Comparison of ENCODE assay signal across 24 mouse cellular contexts in genomic region chr19:60399425-60399824, GRCm38 (mm10).
"Had no signal": no experiment of that assay in that cellular context is flagged by ENCODE, and none has a peak within 500 bp of the region (broad histone marks: within the 10 kb centered on the region; RNA-seq: fewer than 3 reads in every experiment).

No protein-coding gene starts in this region.

- H3K27me3 ChIP-seq: heart, embryonic 12.5 days; hindbrain, embryonic 13.5 days; hindbrain, embryonic 15.5 days; kidney, embryonic 15.5 days had no signal

- DNase-seq: gastrocnemius, adult 2 months; gastrocnemius, postnatal 10 days; gastrocnemius, postnatal 25 days; heart, adult 18-20 months; heart, postnatal 10 days; heart, postnatal 4 days; kidney, adult 11 months; kidney, adult 2 months; kidney, adult 9 months; kidney, postnatal 14 days; kidney, postnatal 36 days had no signal

- H3K36me3 ChIP-seq: heart, embryonic 10.5 days; heart, embryonic 12.5 days; hindbrain, embryonic 10.5 days; hindbrain, embryonic 13.5 days; hindbrain, embryonic 15.5 days; kidney, embryonic 15.5 days; limb, embryonic 10.5 days; limb, embryonic 12.5 days had no signal

- ATAC-seq: forebrain, embryonic 16.5 days; hindbrain, postnatal 0 days; intestine, embryonic 16.5 days had no signal

- H3K4me2 ChIP-seq: heart, embryonic 12.5 days; hindbrain, embryonic 13.5 days; hindbrain, embryonic 15.5 days; kidney, embryonic 15.5 days; limb, embryonic 12.5 days had no signal

- H3K4me1 ChIP-seq: heart, embryonic 10.5 days; heart, embryonic 12.5 days; hindbrain, embryonic 10.5 days; hindbrain, embryonic 13.5 days; hindbrain, embryonic 15.5 days; kidney, embryonic 15.5 days; limb, embryonic 10.5 days; limb, embryonic 12.5 days had no signal

- H3K9me3 ChIP-seq: heart, embryonic 10.5 days; heart, embryonic 12.5 days; hindbrain, embryonic 10.5 days; hindbrain, embryonic 13.5 days; hindbrain, embryonic 15.5 days; kidney, embryonic 15.5 days; limb, embryonic 10.5 days; limb, embryonic 12.5 days had no signal

- H3K9ac ChIP-seq: heart, embryonic 12.5 days; hindbrain, embryonic 13.5 days; hindbrain, embryonic 15.5 days; kidney, embryonic 15.5 days; limb, embryonic 12.5 days had no signal

- H3K27ac ChIP-seq: gastrocnemius, adult 2 months; heart, embryonic 10.5 days; hindbrain, embryonic 10.5 days; hindbrain, embryonic 13.5 days; hindbrain, embryonic 15.5 days; hindbrain, postnatal 0 days; kidney, embryonic 15.5 days; kidney, postnatal 0 days; left cerebral cortex, adult 2 months; limb, embryonic 10.5 days; limb, embryonic 12.5 days had no signal

- H3K4me3 ChIP-seq: gastrocnemius, adult 2 months; heart, embryonic 10.5 days; heart, embryonic 12.5 days; hindbrain, embryonic 10.5 days; hindbrain, embryonic 13.5 days; hindbrain, embryonic 15.5 days; kidney, embryonic 15.5 days; left cerebral cortex, adult 2 months; limb, embryonic 10.5 days; limb, embryonic 12.5 days had no signal
